Mouse (Mus musculus): ENCODE data around the gene Olfr288. TPM values are rescaled to one million over a fixed set of nuclear protein-coding genes. Genes with fewer than 3 reads are reported as not detected.

Olfr288 gene
- polyA plus RNA-seq, 1 experiment from 2014 or later: not detected

DNA sequence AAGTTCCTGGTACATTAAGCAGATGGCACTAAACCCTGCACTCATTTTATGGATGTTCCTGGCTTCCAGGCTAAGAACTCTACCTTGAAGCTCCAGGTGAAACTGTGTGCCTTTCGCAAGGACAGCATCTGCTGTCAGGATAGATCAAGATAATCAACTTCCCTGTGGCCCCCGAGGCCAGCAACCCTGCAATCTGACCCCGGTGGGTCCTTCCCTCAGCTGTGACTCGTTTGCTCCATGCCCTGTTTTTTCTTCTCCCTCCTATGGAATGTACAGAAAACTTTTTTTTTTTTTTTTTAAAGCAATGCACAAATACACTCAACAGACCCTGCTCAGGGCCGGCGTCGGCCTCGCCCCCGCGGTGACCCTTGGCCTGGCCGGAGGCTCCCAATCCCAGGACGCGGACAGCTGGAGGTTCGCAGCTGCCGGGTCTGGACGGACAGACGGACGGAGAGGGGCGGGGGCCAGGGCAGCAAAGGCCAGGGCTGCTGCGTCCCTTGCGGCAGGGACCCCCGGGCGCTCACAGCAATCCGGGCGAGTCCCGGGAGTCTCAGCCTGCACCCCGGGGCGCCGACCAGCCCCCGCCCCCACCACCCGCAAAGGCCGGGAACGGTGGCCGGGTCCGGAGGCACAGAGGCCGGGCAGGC is 50.4 kb downstream of the Olfr288 start:
- Histone ChIP-seq H3K27me3 (ENCODE audit: control insufficient read depth, insufficient read depth, low read length) (no peaks in the 10 kb centered on the region), H3K36me3 (ENCODE audit: control insufficient read depth, insufficient read depth, low read length) (peaks cover 16% of the 10 kb centered on the region), H3K4me2 (ENCODE audit: low read depth, low read length) (peak overlapping the region; percentile 93), H3K4me3 (ENCODE audit: low read depth, low read length) (peak overlapping the region; percentile 99), H3K9me3 (ENCODE audit: control insufficient read depth, low read length) (no peaks in the 10 kb centered on the region), H3K9ac (replicated peaks; ENCODE audit: low read depth, low read length) (peak overlapping the region; percentile 97), H3K4me1 (ENCODE audit: control insufficient read depth, insufficient read depth, low read length) (peaks cover 13% of the 10 kb centered on the region), H3K27ac (ENCODE audit: low read depth, low read length) (peak overlapping the region; percentile 73)
- ATAC-seq (ENCODE audit: low read depth): no peak; the same call in none of the 2 replicates
- under 1% methylated on average over 36 of the region's 36 CpGs for WGBS

DNA sequence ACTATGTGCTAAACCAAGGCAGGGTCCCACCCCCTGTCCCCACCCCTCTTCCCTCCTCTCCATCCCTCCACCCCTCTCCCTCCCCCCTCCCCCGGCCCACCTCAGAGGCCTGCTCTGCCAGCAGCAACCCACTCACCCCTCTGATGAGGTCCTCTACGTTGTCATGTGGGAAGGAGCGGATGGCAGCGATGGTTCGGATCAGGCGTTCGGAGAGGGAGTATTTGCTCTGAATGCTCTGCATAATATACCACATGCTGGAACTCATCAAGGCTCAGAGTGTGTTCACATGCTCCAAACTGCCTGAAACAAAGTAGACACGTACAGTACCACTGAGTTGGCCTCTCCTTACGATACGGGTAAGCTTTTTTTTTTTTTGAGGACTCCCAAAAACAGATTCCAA is 52.8 kb downstream of the Olfr288 start:
- no peaks in the 10 kb centered on the region for H3K27me3 ChIP-seq (ENCODE audit: control insufficient read depth, insufficient read depth, low read length)
- H3K9me3 ChIP-seq (ENCODE audit: control insufficient read depth, low read length): no peaks in the 10 kb centered on the region
- H3K36me3 ChIP-seq (ENCODE audit: control insufficient read depth, insufficient read depth, low read length): peaks cover 22% of the 10 kb centered on the region
- no peak overlapping the region for H3K4me2 ChIP-seq (ENCODE audit: low read depth, low read length)
- H3K4me3 ChIP-seq (ENCODE audit: low read depth, low read length): no peak overlapping the region
- whole genome bisulfite sequencing: 83% methylated on average over 10 of the region's 10 CpGs
- no peak for ATAC-seq (ENCODE audit: low read depth)
- peaks cover 13% of the 10 kb centered on the region for H3K4me1 ChIP-seq (ENCODE audit: control insufficient read depth, insufficient read depth, low read length)
- H3K9ac ChIP-seq (replicated peaks; ENCODE audit: low read depth, low read length): no peak overlapping the region
- H3K27ac ChIP-seq (ENCODE audit: low read depth, low read length): no peak overlapping the region

DNA sequence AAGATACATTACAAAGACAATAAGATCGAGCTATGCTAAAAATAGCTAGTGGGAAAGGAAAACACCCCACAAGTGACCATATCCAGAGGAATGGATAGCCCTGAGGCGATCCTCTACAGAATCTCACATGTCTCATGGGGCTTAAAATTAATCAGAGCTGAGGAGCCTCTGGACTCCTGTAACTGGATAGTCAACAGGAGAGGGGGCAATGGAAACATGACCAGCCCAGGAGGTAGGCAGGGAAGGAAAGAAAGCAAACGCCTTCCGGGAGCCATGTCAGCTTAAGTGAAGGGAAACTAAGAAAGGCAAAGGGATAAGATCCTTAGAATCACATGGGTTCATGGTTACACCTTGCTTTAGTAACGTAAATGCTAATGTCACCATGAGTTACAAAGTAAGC is 54.5 kb downstream of the Olfr288 start:
- Histone ChIP-seq H3K9ac (replicated peaks; ENCODE audit: low read depth, low read length) (no peak overlapping the region), H3K27ac (ENCODE audit: low read depth, low read length) (no peak overlapping the region), H3K4me2 (ENCODE audit: low read depth, low read length) (no peak overlapping the region), H3K4me3 (ENCODE audit: low read depth, low read length) (no peak overlapping the region), H3K36me3 (ENCODE audit: control insufficient read depth, insufficient read depth, low read length) (peaks cover 35% of the 10 kb centered on the region), H3K27me3 (ENCODE audit: control insufficient read depth, insufficient read depth, low read length) (no peaks in the 10 kb centered on the region), H3K4me1 (ENCODE audit: control insufficient read depth, insufficient read depth, low read length) (peaks cover 10% of the 10 kb centered on the region), H3K9me3 (ENCODE audit: control insufficient read depth, low read length) (no peaks in the 10 kb centered on the region)
- ATAC-seq (ENCODE audit: low read depth): no peak
- 93% methylated on average over 5 of the region's 5 CpGs for WGBS

DNA sequence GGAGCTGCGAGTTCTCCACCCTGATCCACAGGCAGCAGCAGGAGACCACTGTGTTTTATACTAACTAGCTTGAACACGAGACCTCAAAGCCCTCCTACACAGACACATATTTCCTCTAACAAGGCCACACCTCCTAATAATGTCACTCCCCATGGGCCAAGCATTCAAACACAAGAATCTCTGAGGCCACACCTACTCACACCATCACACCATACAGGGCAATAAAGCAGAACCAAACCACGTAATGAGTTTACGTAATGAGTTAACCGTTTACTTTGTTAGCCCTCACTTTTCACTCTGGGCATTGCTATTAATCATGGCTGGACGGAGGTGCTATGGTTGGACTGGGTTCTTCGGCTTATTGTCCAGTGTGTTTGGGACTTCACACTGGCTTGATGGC is 55.6 kb downstream of the Olfr288 start:
- ATAC-seq (ENCODE audit: low read depth): no peak
- Histone ChIP-seq H3K9ac (replicated peaks; ENCODE audit: low read depth, low read length) (no peak overlapping the region), H3K4me2 (ENCODE audit: low read depth, low read length) (no peak overlapping the region), H3K27ac (ENCODE audit: low read depth, low read length) (no peak overlapping the region), H3K27me3 (ENCODE audit: control insufficient read depth, insufficient read depth, low read length) (no peaks in the 10 kb centered on the region), H3K4me3 (ENCODE audit: low read depth, low read length) (no peak overlapping the region), H3K9me3 (ENCODE audit: control insufficient read depth, low read length) (no peaks in the 10 kb centered on the region), H3K4me1 (ENCODE audit: control insufficient read depth, insufficient read depth, low read length) (peaks cover 7% of the 10 kb centered on the region; the same call in 1 of the 2 replicates), H3K36me3 (ENCODE audit: control insufficient read depth, insufficient read depth, low read length) (peaks cover 40% of the 10 kb centered on the region)
- WGBS: 64% methylated on average over 7 of the region's 7 CpGs

DNA sequence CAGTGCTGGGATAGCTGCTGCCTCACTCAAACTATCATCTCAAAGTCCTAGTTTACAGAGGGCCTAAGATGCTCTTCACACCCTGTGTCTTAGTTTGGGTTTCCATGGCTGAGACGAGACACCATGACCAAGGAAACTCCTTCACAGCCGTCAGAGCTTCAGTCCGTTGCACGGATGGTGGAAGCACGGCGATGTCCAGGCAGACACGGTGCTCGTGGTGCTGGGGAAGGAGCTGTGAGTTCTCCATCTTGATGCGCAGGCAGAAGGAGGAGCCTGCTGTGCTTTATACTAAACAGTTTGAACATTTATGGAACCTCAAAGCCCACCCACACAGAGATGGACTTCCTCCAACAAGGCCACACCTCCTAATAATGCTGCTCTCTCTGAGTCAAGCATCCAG is 58.5 kb downstream of the Olfr288 start:
- Histone ChIP-seq H3K27ac (ENCODE audit: low read depth, low read length) (no peak overlapping the region), H3K36me3 (ENCODE audit: control insufficient read depth, insufficient read depth, low read length) (peaks cover 49% of the 10 kb centered on the region), H3K4me2 (ENCODE audit: low read depth, low read length) (no peak overlapping the region), H3K27me3 (ENCODE audit: control insufficient read depth, insufficient read depth, low read length) (no peaks in the 10 kb centered on the region), H3K4me3 (ENCODE audit: low read depth, low read length) (no peak overlapping the region), H3K9ac (replicated peaks; ENCODE audit: low read depth, low read length) (no peak overlapping the region), H3K9me3 (ENCODE audit: control insufficient read depth, low read length) (no peaks in the 10 kb centered on the region), H3K4me1 (ENCODE audit: control insufficient read depth, insufficient read depth, low read length) (no peaks in the 10 kb centered on the region)
- ATAC-seq (ENCODE audit: low read depth): no peak
- WGBS: 91% methylated on average over 9 of the region's 9 CpGs

Other genes starting within 250 kb of the Olfr288 start
- 51.0 and 53.6 TPM in 2 replicates for gene Tmem106c, start 231.3 kb downstream of the Olfr288 start, polyA plus RNA-seq (2014; fragmentation: Nextera tagmentation; extraction: Ambion mirVana)
- 11.3 and 26.0 TPM in 2 replicates for gene Col2a1, start 190.8 kb downstream of the Olfr288 start, polyA plus RNA-seq (2014; fragmentation: Nextera tagmentation; extraction: Ambion mirVana)
- gene Pfkm, start 103.0 kb downstream of the Olfr288 start, polyA plus RNA-seq (2014; fragmentation: Nextera tagmentation; extraction: Ambion mirVana): 79.8 and 81.8 TPM in 2 replicates
- 22.1 and 25.1 TPM in 2 replicates for gene Senp1, start 101.8 kb downstream of the Olfr288 start, polyA plus RNA-seq (2014; fragmentation: Nextera tagmentation; extraction: Ambion mirVana)
- gene Asb8, start 29.9 kb downstream of the Olfr288 start, polyA plus RNA-seq (2014; fragmentation: Nextera tagmentation; extraction: Ambion mirVana): 66.7 and 74.0 TPM in 2 replicates
- gene Ccdc184, start 28.4 kb downstream of the Olfr288 start, polyA plus RNA-seq (2014; fragmentation: Nextera tagmentation; extraction: Ambion mirVana): 85.9 and 117 TPM in 2 replicates
- not detected in 2 replicates for gene Gm44579, start 25.4 kb upstream of the Olfr288 start, polyA plus RNA-seq (2014; fragmentation: Nextera tagmentation; extraction: Ambion mirVana)
- 0.12 TPM in 1 of 2 replicates, not detected in the other for gene Olfr287, start 25.5 kb upstream of the Olfr288 start, polyA plus RNA-seq (2014; fragmentation: Nextera tagmentation; extraction: Ambion mirVana)
- gene Olfr286, start 38.9 kb upstream of the Olfr288 start, polyA plus RNA-seq (2014; fragmentation: Nextera tagmentation; extraction: Ambion mirVana): not detected in 2 replicates
- not detected in 2 replicates for gene H1fnt, start 61.8 kb upstream of the Olfr288 start, polyA plus RNA-seq (2014; fragmentation: Nextera tagmentation; extraction: Ambion mirVana)
- gene Zfp641, start 100.6 kb upstream of the Olfr288 start, polyA plus RNA-seq (2014; fragmentation: Nextera tagmentation; extraction: Ambion mirVana): 13.1 and 13.2 TPM in 2 replicates
- not detected in 2 replicates for gene Olfr285, start 121.8 kb upstream of the Olfr288 start, polyA plus RNA-seq (2014; fragmentation: Nextera tagmentation; extraction: Ambion mirVana)
- gene Olfr284, start 145.4 kb upstream of the Olfr288 start, polyA plus RNA-seq (2014; fragmentation: Nextera tagmentation; extraction: Ambion mirVana): not detected in 2 replicates
- gene Olfr283, start 185.4 kb upstream of the Olfr288 start, polyA plus RNA-seq (2014; fragmentation: Nextera tagmentation; extraction: Ambion mirVana): not detected in 2 replicates
- not detected in 2 replicates for gene Olfr282, start 235.7 kb upstream of the Olfr288 start, polyA plus RNA-seq (2014; fragmentation: Nextera tagmentation; extraction: Ambion mirVana)